Mouse (Mus musculus) kidney, postnatal 0 days (tissue): ENCODE results near the gene Myh11. TPM values are rescaled to one million over a fixed set of nuclear protein-coding genes. Genes with fewer than 3 reads are reported as not detected.

Experiments
- ATAC-seq: fragments of 200-750 bp; cut with Nextera tagmentation; replicated peaks from 2 replicates; pipeline ENCODE4 v1.8.0; 2017; ENCODE audit warnings: low read depth, moderate number of reproducible peaks, moderate TSS enrichment, moderate library complexity; ENCODE audit not compliant: low FRiP score
- DNase-seq: peaks from one replicate; pipeline ENCODE4 v3.0.0-alpha.2; 2016; ENCODE audit warnings: low spot score
- H3K27ac ChIP-seq: fragments of 300-500 bp; sonication (generic); 2 replicates; pipeline ENCODE4 v1.5.1; 2014; ENCODE audit warnings: mild to moderate bottlenecking
- H3K27me3 ChIP-seq: fragments of 300-500 bp; sonication (generic); 2 replicates; pipeline ENCODE4 v1.6.1; 2014; ENCODE audit warnings: low read length, mixed read lengths; ENCODE audit not compliant: insufficient read depth
- H3K36me3 ChIP-seq: fragments of 300-500 bp; sonication (generic); 2 replicates; pipeline ENCODE4 v1.6.1; 2014; ENCODE audit warnings: low read length, mixed read lengths; ENCODE audit not compliant: insufficient read depth
- H3K4me1 ChIP-seq: fragments of 300-500 bp; sonication (generic); replicated peaks from 2 replicates; pipeline ENCODE4 v1.6.1; 2014; ENCODE audit warnings: antibody characterized with exemption, low read length, mixed read lengths; ENCODE audit not compliant: insufficient read depth
- H3K4me2 ChIP-seq: fragments of 300-500 bp; sonication (generic); 2 replicates; pipeline ENCODE4 v1.6.1; 2014; ENCODE audit warnings: mild to moderate bottlenecking, low read length, moderate library complexity, mixed read lengths
- H3K4me3 ChIP-seq: fragments of 300-500 bp; sonication (generic); replicated peaks from 2 replicates; pipeline ENCODE4 v1.5.1; 2014; ENCODE audit warnings: low read depth, low read length
- H3K9ac ChIP-seq: fragments of 300-500 bp; sonication (generic); 2 replicates; pipeline ENCODE4 v1.6.1; 2014; ENCODE audit warnings: low read depth, low read length
- H3K9me3 ChIP-seq: fragments of 300-500 bp; sonication (generic); replicated peaks from 2 replicates; pipeline ENCODE4 v1.6.1; 2016; ENCODE audit warnings: low read length, inconsistent platforms, mixed read lengths
- CTCF ChIP-seq: IDR thresholded peaks from 2 replicates; pipeline ENCODE4 v1.5.1; 2016; ENCODE audit warnings: antibody characterized with exemption, low read depth, mild to moderate bottlenecking, moderate library complexity
- WGBS: fragments of 180-500 bp; shearing (Covaris S2); extraction: QIAGEN DNeasy Blood & Tissue Kit; methylation state at CpG from one replicate; pipeline ENCODE4 v1.1.7; 2014; 5-methylcytosine and 5-hydroxymethylcytosine counted together
- polyA plus RNA-seq: library from polyadenylated mRNA; unstranded; fragments of >200 nt; fragmentation: Nextera tagmentation; extraction: Ambion mirVana; gene quantifications from 2 replicates; pipeline ENCODE4 v1.2.1, GENCODE M21; 2015

Myh11 gene
- polyA plus RNA-seq, 1 experiment from 2014 or later = 12.6 TPM

- H3K4me2 ChIP-seq = peak overlapping the region; percentile 62
- 10% methylated on average over 31 of the region's 31 CpGs for WGBS
- H3K27me3 ChIP-seq = no peaks in the 10 kb centered on the region
- peaks cover 4% of the 10 kb centered on the region; the same call in 1 of the 2 replicates for H3K36me3 ChIP-seq
- H3K9me3 ChIP-seq = no peaks in the 10 kb centered on the region
- DNase-seq = no peak
- 0 out of 2 replicates have a peak, but pooled peaks cover 15% of the 10 kb centered on the region for H3K4me1 ChIP-seq
- peak overlapping the region; percentile 27 for H3K4me3 ChIP-seq
- ATAC-seq = no peak; the same call in 1 of the 2 replicates
- 0 out of 2 replicates have a peak overlapping the region, but pooled peaks have one; percentile 2 for H3K9ac ChIP-seq
- no peak for TF ChIP-seq CTCF
- H3K27ac ChIP-seq = no peak overlapping the region
These were observed 1.3 kb upstream of the Myh11 start for GRCm38 (mm10) chr16:14292205-14293199.

- Histone ChIP-seq H3K4me1 (no peaks in the 10 kb centered on the region), H3K27ac (no peak overlapping the region), H3K36me3 (no peaks in the 10 kb centered on the region), H3K4me2 (no peak overlapping the region), H3K9ac (no peak overlapping the region), H3K27me3 (no peaks in the 10 kb centered on the region), H3K4me3 (no peak overlapping the region), H3K9me3 (no peaks in the 10 kb centered on the region)
- TF ChIP-seq CTCF = no peak
- WGBS = 63% methylated on average over 4 of the region's 4 CpGs
- DNase-seq (no peak), ATAC-seq (no peak)
These were observed 18.7 kb downstream of the Myh11 start for GRCm38 (mm10) chr16:14272374-14272965.

- Histone ChIP-seq H3K36me3 (no peaks in the 10 kb centered on the region), H3K4me2 (no peak overlapping the region), H3K27me3 (no peaks in the 10 kb centered on the region), H3K4me3 (no peak overlapping the region), H3K4me1 (no peaks in the 10 kb centered on the region), H3K27ac (no peak overlapping the region), H3K9ac (no peak overlapping the region), H3K9me3 (no peaks in the 10 kb centered on the region)
- no peak for TF ChIP-seq CTCF
- ATAC-seq (no peak), DNase-seq (no peak)
- WGBS = 53% methylated on average over 4 of the region's 4 CpGs
These were observed 25.8 kb downstream of the Myh11 start for GRCm38 (mm10) chr16:14265203-14265920.

GRCm38 (mm10) chr16:14264504-14264903 is 26.7 kb downstream of the Myh11 start:
- H3K36me3 ChIP-seq = no peaks in the 10 kb centered on the region
- TF ChIP-seq CTCF = no peak
- DNase-seq (no peak), ATAC-seq (no peak)
- H3K27me3 ChIP-seq = no peaks in the 10 kb centered on the region
- H3K9ac ChIP-seq = no peak overlapping the region
- H3K9me3 ChIP-seq = no peaks in the 10 kb centered on the region
- no peaks in the 10 kb centered on the region for H3K4me1 ChIP-seq
- 73% methylated on average over 2 of the region's 2 CpGs for WGBS
- no peak overlapping the region for H3K4me3 ChIP-seq
- H3K4me2 ChIP-seq = no peak overlapping the region
- H3K27ac ChIP-seq = no peak overlapping the region

GRCm38 (mm10) chr16:14263241-14263640 is 27.9 kb downstream of the Myh11 start:
- TF ChIP-seq CTCF = no peak
- Histone ChIP-seq H3K4me2 (no peak overlapping the region), H3K9ac (no peak overlapping the region), H3K4me3 (no peak overlapping the region), H3K4me1 (no peaks in the 10 kb centered on the region), H3K9me3 (no peaks in the 10 kb centered on the region), H3K36me3 (no peaks in the 10 kb centered on the region), H3K27ac (no peak overlapping the region), H3K27me3 (no peaks in the 10 kb centered on the region)
- ATAC-seq (no peak), DNase-seq (no peak)
- WGBS = 61% methylated on average over 6 of the region's 6 CpGs

GRCm38 (mm10) chr16:14262410-14262809 is 28.8 kb downstream of the Myh11 start:
- H3K27ac ChIP-seq = no peak overlapping the region
- H3K4me1 ChIP-seq = no peaks in the 10 kb centered on the region
- no peak for TF ChIP-seq CTCF
- no peaks in the 10 kb centered on the region for H3K27me3 ChIP-seq
- no peaks in the 10 kb centered on the region for H3K9me3 ChIP-seq
- ATAC-seq (no peak), DNase-seq (no peak)
- H3K36me3 ChIP-seq = no peaks in the 10 kb centered on the region
- no peak overlapping the region for H3K9ac ChIP-seq
- H3K4me2 ChIP-seq = no peak overlapping the region
- H3K4me3 ChIP-seq = no peak overlapping the region
- WGBS = 70% methylated on average over 1 of the region's 1 CpGs
